Mouse (Mus musculus) limb, embryonic 14.5 days (tissue): ENCODE results near the gene Ccdc69. TPM values are rescaled to one million over a fixed set of nuclear protein-coding genes. Genes with fewer than 3 reads are reported as not detected.
"Not testable (repeated sequence)": the region's sequence is repeated elsewhere in the genome, so short reads cannot be mapped to it uniquely, and the experiment has no call there.

Experiments used
- ATAC-seq: fragments of 200-750 bp; cut with Nextera tagmentation; 2 replicates; pipeline ENCODE4 v1.8.0; 2017; ENCODE audit warnings: low read depth, moderate number of reproducible peaks, moderate TSS enrichment; ENCODE audit not compliant: low FRiP score
- DNase-seq: peaks from one replicate; pipeline ENCODE4 v3.0.0-alpha.2; 2015; ENCODE audit warnings: low spot score
- H3K27ac ChIP-seq: fragments of 300-500 bp; sonication (generic); replicated peaks from 2 replicates; pipeline ENCODE4 v1.5.1; 2014; ENCODE audit warnings: low read depth, mild to moderate bottlenecking, low read length, moderate library complexity, mixed read lengths
- H3K27me3 ChIP-seq: fragments of 300-500 bp; sonication (generic); 2 replicates; pipeline ENCODE4 v1.6.1; 2014; ENCODE audit warnings: low read length, mixed read lengths; ENCODE audit not compliant: control insufficient read depth, insufficient read depth
- H3K36me3 ChIP-seq: fragments of 300-500 bp; sonication (generic); 2 replicates; pipeline ENCODE4 v1.6.1; 2014; ENCODE audit warnings: mild to moderate bottlenecking, low read length, moderate library complexity, mixed read lengths; ENCODE audit not compliant: control insufficient read depth, insufficient read depth
- H3K4me1 ChIP-seq: fragments of 300-500 bp; sonication (generic); 2 replicates; pipeline ENCODE4 v1.6.1; 2014; ENCODE audit warnings: antibody characterized with exemption, low read length, mixed read lengths; ENCODE audit not compliant: control insufficient read depth, insufficient read depth
- H3K4me2 ChIP-seq: fragments of 300-500 bp; sonication (generic); replicated peaks from 2 replicates; pipeline ENCODE4 v1.6.1; 2014; ENCODE audit warnings: low read depth, mild to moderate bottlenecking, low read length, moderate library complexity; ENCODE audit not compliant: severe bottlenecking
- H3K4me3 ChIP-seq: fragments of 300-500 bp; sonication (generic); replicated peaks from 2 replicates; pipeline ENCODE4 v1.5.1; 2014; ENCODE audit warnings: low read length
- H3K9ac ChIP-seq: fragments of 300-500 bp; sonication (generic); 2 replicates; pipeline ENCODE4 v1.6.1; 2014; ENCODE audit warnings: mild to moderate bottlenecking, low read depth, low read length, moderate library complexity; ENCODE audit not compliant: severe bottlenecking
- H3K9me3 ChIP-seq: fragments of 300-500 bp; sonication (generic); 2 replicates; pipeline ENCODE4 v1.6.1; 2016; ENCODE audit warnings: low read length; ENCODE audit not compliant: control insufficient read depth
- POLR2A ChIP-seq: fragments of 200-500 bp; IDR thresholded peaks from 2 replicates; pipeline ENCODE4 v1.8.0; 2012; ENCODE audit warnings: inconsistent platforms, mild to moderate bottlenecking, moderate library complexity, borderline replicate concordance; ENCODE audit not compliant: insufficient read depth, insufficient read length; ENCODE audit errors: extremely low read depth
- WGBS: fragments of 180-500 bp; shearing (Covaris S2); extraction: QIAGEN DNeasy Blood & Tissue Kit; methylation state at CpG from one replicate; pipeline ENCODE4 v1.1.7; 2014; 5-methylcytosine and 5-hydroxymethylcytosine counted together
- polyA plus RNA-seq, 2 experiments: library from polyadenylated mRNA; depleted of rRNA in 1 of 2; stranded (reverse) in 1 of 2; unstranded in 1 of 2; fragments of >200 nt; fragmentation: Nextera tagmentation in 1 of 2; extraction: Ambion mirVana in 1 of 2; gene quantifications; 2 replicates each; pipeline versions ENCODE4 v1.2.1 to v1.2.3; 2012 to 2014

Gene Ccdc69
- polyA plus RNA-seq, 2 experiments, result 1.1 to 1.6 TPM

GRCm38 (mm10) chr11:55096731-55097462, 19.0 kb upstream of the Ccdc69 start:
- H3K27ac ChIP-seq, result peak overlapping the region; percentile 58
- H3K9ac ChIP-seq, result peak overlapping the region; percentile 29; the same call in 1 of the 2 replicates
- H3K27me3 ChIP-seq, result no peaks in the 10 kb centered on the region
- no peaks in the 10 kb centered on the region for H3K9me3 ChIP-seq
- 32% methylated on average over 11 of the region's 11 CpGs for WGBS
- peak overlapping the region; percentile 53 for H3K4me3 ChIP-seq
- H3K4me2 ChIP-seq, result peak overlapping the region; percentile 58
- DNase-seq (peak; percentile 30), ATAC-seq (no peak)
- H3K4me1 ChIP-seq, result no peaks in the 10 kb centered on the region
- no peaks in the 10 kb centered on the region for H3K36me3 ChIP-seq
- TF ChIP-seq POLR2A, result no peak

DNA sequence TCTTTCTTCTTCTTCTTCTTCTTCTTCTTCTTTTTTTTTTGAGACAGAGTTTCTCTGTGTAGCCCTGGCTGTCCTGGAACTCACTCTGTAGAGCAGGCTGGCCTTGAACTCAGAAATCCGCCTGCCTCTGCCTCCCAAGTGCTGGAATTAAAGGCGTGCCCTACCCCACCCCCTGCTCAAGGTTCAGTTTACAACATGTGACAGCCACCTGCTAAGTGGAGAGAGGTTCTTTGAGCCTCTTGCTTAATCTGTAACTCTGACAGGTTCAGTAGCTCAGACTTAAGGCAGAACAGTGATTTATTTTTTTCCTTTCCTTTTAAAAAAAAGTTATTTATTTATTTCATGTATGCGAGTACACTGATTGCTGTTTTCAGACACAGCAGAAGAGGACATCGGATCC, 18.4 kb upstream of the Ccdc69 start:
- not testable (repeated sequence) for H3K27me3 ChIP-seq, H3K9ac ChIP-seq, H3K36me3 ChIP-seq, H3K4me2 ChIP-seq, H3K4me3 ChIP-seq, H3K27ac ChIP-seq, H3K4me1 ChIP-seq, ATAC-seq, DNase-seq, H3K9me3 ChIP-seq
- 82% methylated on average over 4 of the region's 4 CpGs for WGBS

DNA sequence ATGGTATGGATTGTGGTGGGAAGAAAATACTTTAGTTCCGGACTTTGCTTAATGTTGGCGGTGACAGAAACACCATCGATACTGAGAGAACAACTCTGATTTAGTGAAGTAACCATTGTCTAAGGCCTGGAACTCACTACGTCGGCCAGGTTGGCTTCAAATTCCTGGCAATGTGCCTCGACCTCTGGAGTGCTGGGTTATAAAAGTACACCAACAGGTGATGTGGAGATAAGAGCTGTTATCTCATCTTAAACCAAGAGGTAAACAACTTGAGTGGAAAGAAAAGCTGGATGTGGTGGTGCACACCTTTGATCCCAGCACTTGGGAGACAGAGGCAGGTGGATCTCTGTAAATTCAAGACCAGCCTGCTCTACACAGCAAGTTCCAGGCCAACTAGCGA, 15.2 kb upstream of the Ccdc69 start:
- no peak for DNase-seq
- no peaks in the 10 kb centered on the region for H3K36me3 ChIP-seq
- H3K4me2 ChIP-seq, result no peak overlapping the region
- H3K9ac ChIP-seq, result no peak overlapping the region
- no peak for ATAC-seq
- 80% methylated on average over 7 of the region's 7 CpGs for WGBS
- no peaks in the 10 kb centered on the region for H3K9me3 ChIP-seq
- H3K4me1 ChIP-seq, result no peaks in the 10 kb centered on the region
- H3K27ac ChIP-seq, result no peak overlapping the region
- no peak for TF ChIP-seq POLR2A
- H3K27me3 ChIP-seq, result no peaks in the 10 kb centered on the region
- H3K4me3 ChIP-seq, result no peak overlapping the region

GRCm38 (mm10) chr11:55089892-55090291, 12.0 kb upstream of the Ccdc69 start:
- no peak overlapping the region for H3K4me2 ChIP-seq
- no peak for ATAC-seq

GRCm38 (mm10) chr11:55087006-55087405, 9.1 kb upstream of the Ccdc69 start:
- H3K27ac ChIP-seq, result no peak overlapping the region
- no peak overlapping the region for H3K4me2 ChIP-seq
- ATAC-seq (peak; percentile 67; the same call in 1 of the 2 replicates), DNase-seq (peak; percentile 72)
- H3K9ac ChIP-seq, result no peak overlapping the region
- no peaks in the 10 kb centered on the region for H3K9me3 ChIP-seq
- no peaks in the 10 kb centered on the region for H3K4me1 ChIP-seq
- WGBS, result 8% methylated on average over 10 of the region's 10 CpGs
- no peaks in the 10 kb centered on the region for H3K27me3 ChIP-seq
- no peak for TF ChIP-seq POLR2A
- no peaks in the 10 kb centered on the region for H3K36me3 ChIP-seq
- H3K4me3 ChIP-seq, result no peak overlapping the region

More at GRCm38 (mm10) chr11:55089892-55090291, 12.0 kb upstream of the Ccdc69 start:
- WGBS, result 45% methylated on average over 2 of the region's 2 CpGs
- H3K9ac ChIP-seq, result no peak overlapping the region
- no peaks in the 10 kb centered on the region for H3K36me3 ChIP-seq
- DNase-seq, result no peak
- no peak overlapping the region for H3K4me3 ChIP-seq
- no peak for TF ChIP-seq POLR2A
- H3K9me3 ChIP-seq, result no peaks in the 10 kb centered on the region
- no peaks in the 10 kb centered on the region for H3K4me1 ChIP-seq
- H3K27ac ChIP-seq, result no peak overlapping the region
- H3K27me3 ChIP-seq, result no peaks in the 10 kb centered on the region
